Mouse (Mus musculus): Measurements from ENCODE around the gene Rchy1. TPM values are rescaled to one million over a fixed set of nuclear protein-coding genes. Genes with fewer than 3 reads are reported as not detected.

The Rchy1 gene
- polyA plus RNA-seq, 1 experiment from 2014 or later, result 92.1 TPM

- Histone ChIP-seq H3K4me3 (replicated peaks) (no peak overlapping the region), H3K4me2 (no peak overlapping the region), H3K27ac (replicated peaks) (no peak overlapping the region), H3K9me3 (replicated peaks) (no peaks in the 10 kb centered on the region), H3K9ac (replicated peaks) (no peak overlapping the region), H3K4me1 (no peaks in the 10 kb centered on the region), H3K27me3 (replicated peaks) (no peaks in the 10 kb centered on the region), H3K36me3 (no peaks in the 10 kb centered on the region)
- WGBS, result 80% methylated on average over 2 of the region's 2 CpGs
- no peak for ATAC-seq (ENCODE audit: low FRiP score)
Measured at GRCm38 (mm10) chr5:91983490-91983889, 20.6 kb upstream of the Rchy1 start.

GRCm38 (mm10) chr5:91981176-91981840 is 18.4 kb upstream of the Rchy1 start:
- Histone ChIP-seq H3K9ac (replicated peaks) (no peak overlapping the region), H3K9me3 (replicated peaks) (no peaks in the 10 kb centered on the region), H3K4me2 (no peak overlapping the region), H3K27ac (replicated peaks) (no peak overlapping the region), H3K4me1 (no peaks in the 10 kb centered on the region), H3K4me3 (replicated peaks) (no peak overlapping the region), H3K36me3 (no peaks in the 10 kb centered on the region), H3K27me3 (replicated peaks) (no peaks in the 10 kb centered on the region)
- 93% methylated on average over 11 of the region's 11 CpGs for WGBS
- no peak for ATAC-seq (ENCODE audit: low FRiP score)

- no peaks in the 10 kb centered on the region for H3K4me1 ChIP-seq
- H3K27ac ChIP-seq (replicated peaks), result no peak overlapping the region
- H3K9ac ChIP-seq (replicated peaks), result no peak overlapping the region
- H3K9me3 ChIP-seq (replicated peaks), result no peaks in the 10 kb centered on the region
- 91% methylated on average over 2 of the region's 2 CpGs for WGBS
- H3K4me3 ChIP-seq (replicated peaks), result no peak overlapping the region
- no peaks in the 10 kb centered on the region for H3K27me3 ChIP-seq (replicated peaks)
- no peak overlapping the region for H3K4me2 ChIP-seq
- no peaks in the 10 kb centered on the region for H3K36me3 ChIP-seq
- no peak for ATAC-seq (ENCODE audit: low FRiP score)
Measured at GRCm38 (mm10) chr5:91977397-91977770, 14.5 kb upstream of the Rchy1 start.

GRCm38 (mm10) chr5:91976566-91977396 is 13.9 kb upstream of the Rchy1 start:
- Histone ChIP-seq H3K36me3 (no peaks in the 10 kb centered on the region), H3K9me3 (replicated peaks) (no peaks in the 10 kb centered on the region), H3K27ac (replicated peaks) (no peak overlapping the region), H3K9ac (replicated peaks) (no peak overlapping the region), H3K4me1 (no peaks in the 10 kb centered on the region), H3K27me3 (replicated peaks) (no peaks in the 10 kb centered on the region), H3K4me2 (no peak overlapping the region), H3K4me3 (replicated peaks) (no peak overlapping the region)
- no peak for ATAC-seq (ENCODE audit: low FRiP score)
- WGBS, result 76% methylated on average over 10 of the region's 10 CpGs

GRCm38 (mm10) chr5:91975758-91976157 is 12.9 kb upstream of the Rchy1 start:
- Histone ChIP-seq H3K4me2 (no peak overlapping the region), H3K9ac (replicated peaks) (no peak overlapping the region), H3K9me3 (replicated peaks) (no peaks in the 10 kb centered on the region), H3K27ac (replicated peaks) (no peak overlapping the region), H3K4me3 (replicated peaks) (no peak overlapping the region), H3K27me3 (replicated peaks) (no peaks in the 10 kb centered on the region), H3K36me3 (no peaks in the 10 kb centered on the region), H3K4me1 (no peaks in the 10 kb centered on the region)
- 96% methylated on average over 9 of the region's 9 CpGs for WGBS
- ATAC-seq (ENCODE audit: low FRiP score), result no peak

GRCm38 (mm10) chr5:91974002-91974401 is 11.1 kb upstream of the Rchy1 start:
- 93% methylated on average over 7 of the region's 7 CpGs for WGBS
- no peak overlapping the region for H3K9ac ChIP-seq (replicated peaks)
- no peaks in the 10 kb centered on the region for H3K4me1 ChIP-seq
- H3K4me2 ChIP-seq, result no peak overlapping the region
- no peaks in the 10 kb centered on the region for H3K36me3 ChIP-seq
- H3K27me3 ChIP-seq (replicated peaks), result no peaks in the 10 kb centered on the region
- ATAC-seq (ENCODE audit: low FRiP score), result no peak
- no peaks in the 10 kb centered on the region for H3K9me3 ChIP-seq (replicated peaks)
- no peak overlapping the region for H3K27ac ChIP-seq (replicated peaks)
- no peak overlapping the region for H3K4me3 ChIP-seq (replicated peaks)

GRCm38 (mm10) chr5:91972046-91972445 is 9.2 kb upstream of the Rchy1 start:
- WGBS, result 88% methylated on average over 3 of the region's 3 CpGs
- no peak overlapping the region for H3K4me2 ChIP-seq
- no peaks in the 10 kb centered on the region for H3K27me3 ChIP-seq (replicated peaks)
- no peaks in the 10 kb centered on the region for H3K9me3 ChIP-seq (replicated peaks)
- no peak overlapping the region for H3K4me3 ChIP-seq (replicated peaks)
- H3K36me3 ChIP-seq, result no peaks in the 10 kb centered on the region
- no peaks in the 10 kb centered on the region for H3K4me1 ChIP-seq
- no peak overlapping the region for H3K9ac ChIP-seq (replicated peaks)
- H3K27ac ChIP-seq (replicated peaks), result no peak overlapping the region
- no peak for ATAC-seq (ENCODE audit: low FRiP score)

- Histone ChIP-seq H3K27me3 (replicated peaks) (no peaks in the 10 kb centered on the region), H3K4me2 (peak overlapping the region; percentile 64), H3K4me3 (replicated peaks) (peak overlapping the region; percentile 67), H3K4me1 (peaks cover 31% of the 10 kb centered on the region), H3K27ac (replicated peaks) (peak overlapping the region; percentile 100), H3K9me3 (replicated peaks) (no peaks in the 10 kb centered on the region), H3K9ac (replicated peaks) (peak overlapping the region; percentile 80), H3K36me3 (peaks cover 4% of the 10 kb centered on the region)
- WGBS, result under 1% methylated on average over 14 of the region's 14 CpGs
- ATAC-seq (ENCODE audit: low FRiP score), result no peak
Measured at GRCm38 (mm10) chr5:91962259-91962638, 619 bp downstream of the Rchy1 start.

GRCm38 (mm10) chr5:91961370-91961769 is 1.5 kb downstream of the Rchy1 start:
- Histone ChIP-seq H3K9me3 (replicated peaks) (no peaks in the 10 kb centered on the region), H3K9ac (replicated peaks) (peak overlapping the region; percentile 80), H3K27me3 (replicated peaks) (no peaks in the 10 kb centered on the region), H3K36me3 (peaks cover 11% of the 10 kb centered on the region), H3K27ac (replicated peaks) (0 out of 2 replicates have a peak overlapping the region, but pooled peaks have one; percentile 100), H3K4me1 (peaks cover 31% of the 10 kb centered on the region), H3K4me2 (peak overlapping the region; percentile 64), H3K4me3 (replicated peaks) (peak overlapping the region; percentile 67)
- ATAC-seq (ENCODE audit: low FRiP score), result no peak
- WGBS, result 80% methylated on average over 1 of the region's 1 CpGs

GRCm38 (mm10) chr5:91960606-91961254 is 2.1 kb downstream of the Rchy1 start:
- peaks cover 31% of the 10 kb centered on the region for H3K4me1 ChIP-seq
- no peak for ATAC-seq (ENCODE audit: low FRiP score)
- no peaks in the 10 kb centered on the region for H3K27me3 ChIP-seq (replicated peaks)
- peaks cover 14% of the 10 kb centered on the region for H3K36me3 ChIP-seq
- 62% methylated on average over 3 of the region's 3 CpGs for WGBS
- no peak overlapping the region for H3K27ac ChIP-seq (replicated peaks)
- no peak overlapping the region for H3K9ac ChIP-seq (replicated peaks)
- peak overlapping the region; percentile 8 for H3K4me3 ChIP-seq (replicated peaks)
- peak overlapping the region; percentile 64 for H3K4me2 ChIP-seq
- H3K9me3 ChIP-seq (replicated peaks), result no peaks in the 10 kb centered on the region

- H3K27me3 ChIP-seq (replicated peaks), result no peaks in the 10 kb centered on the region
- WGBS, result 97% methylated on average over 1 of the region's 1 CpGs
- peaks cover 31% of the 10 kb centered on the region for H3K4me1 ChIP-seq
- ATAC-seq (ENCODE audit: low FRiP score), result no peak
- peaks cover 17% of the 10 kb centered on the region for H3K36me3 ChIP-seq
- H3K9me3 ChIP-seq (replicated peaks), result no peaks in the 10 kb centered on the region
- peak overlapping the region; percentile 64 for H3K4me2 ChIP-seq
- H3K4me3 ChIP-seq (replicated peaks), result no peak overlapping the region
- H3K9ac ChIP-seq (replicated peaks), result no peak overlapping the region
- no peak overlapping the region for H3K27ac ChIP-seq (replicated peaks)
Measured at GRCm38 (mm10) chr5:91959986-91960385, 2.9 kb downstream of the Rchy1 start.

GRCm38 (mm10) chr5:91959096-91959495 is 3.8 kb downstream of the Rchy1 start:
- H3K27ac ChIP-seq (replicated peaks), result no peak overlapping the region
- H3K36me3 ChIP-seq, result peaks cover 20% of the 10 kb centered on the region
- H3K4me3 ChIP-seq (replicated peaks), result no peak overlapping the region
- no peaks in the 10 kb centered on the region for H3K27me3 ChIP-seq (replicated peaks)
- 86% methylated on average over 1 of the region's 1 CpGs for WGBS
- no peak overlapping the region for H3K4me2 ChIP-seq
- no peak for ATAC-seq (ENCODE audit: low FRiP score)
- H3K9me3 ChIP-seq (replicated peaks), result no peaks in the 10 kb centered on the region
- no peak overlapping the region for H3K9ac ChIP-seq (replicated peaks)
- H3K4me1 ChIP-seq, result peaks cover 31% of the 10 kb centered on the region
